Mouse (Mus musculus): ENCODE results near the gene Ubac2.

- TF ChIP-seq CTCF (IDR thresholded peaks at IDR 0.05; ENCODE audit: control insufficient read depth, insufficient read depth, low read length), result no peak
- TF ChIP-seq POLR2A (IDR thresholded peaks at IDR 0.05; ENCODE audit: borderline replicate concordance, control insufficient read depth, low read depth, low read length), result no peak
Observed at GRCm38 (mm10) chr14:122066243-122066642, 187.8 kb downstream of the Ubac2 start.

All from bone marrow, adult 2 months (tissue).